Mouse (Mus musculus) CD4-positive, CD25-positive, alpha-beta regulatory T cell (primary cell): Measurements from ENCODE around the gene Jam2. TPM values are rescaled to one million over a fixed set of nuclear protein-coding genes. Genes with fewer than 3 reads are reported as not detected.

Experiments used
- polyA plus RNA-seq: library from polyadenylated mRNA; unstranded; fragments of 100-300 nt; shearing (Covaris generic); gene quantifications from one replicate; pipeline ENCODE4 v1.2.1, GENCODE M21; 2017

Gene Jam2
- polyA plus RNA-seq: 0.17 TPM

DNA sequence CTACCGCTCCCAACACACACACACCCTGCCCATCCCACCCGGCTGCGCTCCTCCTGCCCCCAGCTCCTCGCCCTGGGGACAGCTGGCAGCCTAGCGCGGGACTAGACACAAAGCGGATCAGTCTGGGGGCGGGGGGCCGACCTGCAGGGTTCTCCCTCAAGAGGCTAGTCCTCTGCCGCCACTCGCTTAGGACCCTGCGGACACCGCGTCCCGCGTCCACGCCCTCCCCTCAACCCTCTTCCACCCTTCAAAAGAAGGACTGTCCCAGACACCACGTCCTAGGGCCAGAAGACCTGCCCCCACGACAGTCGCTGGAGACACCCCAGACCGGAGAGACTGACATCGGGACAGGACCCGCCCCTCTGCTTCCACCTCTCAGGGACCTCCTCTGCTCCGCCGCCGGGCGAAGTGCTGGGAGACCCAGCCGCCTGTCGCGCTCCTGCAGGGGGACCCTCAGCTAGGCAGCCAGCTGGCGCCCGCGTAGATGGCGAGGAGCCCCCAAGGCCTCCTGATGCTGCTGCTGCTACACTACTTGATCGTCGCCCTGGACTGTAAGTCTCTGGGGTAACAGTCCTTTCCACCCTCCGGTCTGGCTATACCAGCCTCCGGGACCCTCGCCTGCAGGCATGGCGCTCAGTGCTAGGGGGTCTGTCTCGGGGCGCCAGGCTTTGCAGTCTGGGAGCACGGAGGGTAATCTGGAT is at the start of gene Jam2:
Gene Jam2, plus strand, starts transcription at position 121 of the 701 bp plus-strand sequence.

DNA sequence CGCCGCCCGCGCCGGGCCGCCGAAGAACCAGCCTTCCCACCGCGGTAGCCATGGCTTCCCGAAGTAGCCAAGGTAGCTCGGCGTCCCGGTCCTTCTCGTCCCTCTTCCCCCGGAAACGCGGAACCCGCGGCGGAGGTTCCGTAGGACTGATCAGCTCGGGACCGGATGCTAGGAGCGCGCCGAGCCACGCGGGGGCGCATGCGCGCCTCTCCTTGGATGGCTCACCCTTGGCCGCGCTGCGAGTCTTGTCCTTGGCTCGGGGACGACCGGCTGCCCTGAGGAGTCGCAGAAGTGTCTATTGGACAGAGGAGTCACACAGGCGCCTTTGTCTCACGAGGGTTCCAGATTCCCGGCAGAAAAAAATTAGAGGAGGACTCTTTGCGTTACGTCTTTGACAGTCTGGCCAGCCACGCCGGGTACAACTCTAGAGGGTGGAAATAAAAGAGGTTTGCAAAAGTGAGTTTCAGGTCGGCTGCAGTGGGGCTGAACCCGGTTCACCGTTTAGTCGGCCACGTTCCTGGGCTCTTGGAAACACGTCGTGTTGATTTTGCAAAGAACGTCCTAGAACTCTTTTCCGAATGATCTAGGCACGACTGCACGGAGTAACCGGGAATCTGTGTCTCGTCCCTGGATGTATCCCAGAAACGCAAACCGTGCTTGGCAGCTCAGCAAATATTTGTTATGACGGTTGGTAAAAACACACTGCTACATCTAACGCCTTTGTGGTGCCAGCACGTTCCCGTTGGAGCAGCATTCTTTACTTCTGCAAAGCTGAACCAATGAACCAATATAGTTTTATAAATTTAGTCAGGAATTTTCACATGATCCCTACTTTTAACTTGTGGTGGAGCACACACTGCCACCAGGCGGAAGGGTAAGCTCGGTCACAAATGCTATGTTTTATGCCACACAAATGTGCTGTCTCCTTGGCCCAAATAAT is 38.5 kb upstream of the Jam2 start, which contains the start of gene Mrpl39:
Gene Mrpl39, minus strand, starts transcription at position 577 of the 940 bp plus-strand sequence.

DNA sequence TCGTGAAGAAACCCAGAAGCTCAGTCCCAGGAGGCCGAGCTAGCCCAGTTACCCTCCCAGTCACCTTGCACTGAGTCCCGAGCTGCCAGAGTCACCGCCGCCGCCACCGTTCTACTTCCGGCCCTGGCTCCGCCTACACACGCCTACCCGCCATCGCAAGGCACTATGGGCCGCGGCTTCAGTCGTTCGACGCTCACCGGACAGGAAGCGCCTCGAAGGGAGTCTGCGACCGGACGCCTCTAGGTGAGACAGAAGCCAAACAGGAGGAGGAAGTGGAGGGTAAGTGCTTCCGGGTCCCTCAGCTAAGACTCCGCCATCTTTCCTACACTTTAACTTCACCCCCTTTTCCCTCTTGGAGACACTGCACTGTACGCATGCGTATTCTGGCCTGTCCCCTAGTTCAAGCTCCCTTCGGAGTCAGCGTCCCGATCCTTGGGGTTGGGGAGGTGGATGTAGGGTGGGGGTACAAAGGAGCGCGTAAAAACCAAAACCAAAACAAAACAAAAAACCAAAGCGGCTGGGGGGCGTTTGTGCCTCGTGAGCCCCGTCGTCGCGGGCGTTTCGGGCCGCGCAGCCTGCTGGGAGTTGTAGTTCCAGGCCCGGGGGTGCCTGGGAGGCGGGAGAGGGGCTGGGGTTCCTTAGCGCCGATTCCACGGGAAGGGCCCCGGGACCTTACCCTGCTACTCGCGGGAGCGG is 61.0 kb downstream of the Jam2 start, which contains the start of gene Gabpa:
Gene Gabpa, plus strand, starts transcription at position 181 of the 696 bp plus-strand sequence.

DNA sequence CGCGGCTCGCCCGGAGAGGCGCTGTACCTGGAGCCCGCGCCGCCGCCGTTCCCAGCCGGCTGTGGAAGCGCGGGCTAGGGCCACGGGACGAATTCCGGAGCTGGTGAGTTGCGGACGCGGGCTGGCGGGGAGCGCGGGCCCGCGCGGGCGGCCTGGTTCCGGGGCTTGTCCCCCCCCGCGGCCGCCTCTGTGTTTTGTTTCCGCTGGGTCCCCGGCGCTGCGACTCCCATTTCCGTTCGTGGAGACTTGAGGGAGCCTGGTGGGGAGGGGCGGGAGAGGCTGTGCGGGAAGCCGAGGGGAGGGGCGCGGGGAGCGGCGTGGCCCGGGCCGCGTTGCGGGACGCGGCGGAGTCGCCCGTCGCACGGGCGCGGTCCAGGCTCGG is 61.5 kb downstream of the Jam2 start, which contains the start of gene Atp5j:
Gene Atp5j, minus strand, starts transcription at position 185 of the 382 bp plus-strand sequence.

Other genes starting within 250 kb of the Jam2 start
- gene Mrpl39, start 38.4 kb upstream of the Jam2 start, polyA plus RNA-seq: 36.4 TPM
- 45.8 TPM for gene Gabpa, start 60.8 kb downstream of the Jam2 start, polyA plus RNA-seq
- gene Atp5j, start 61.5 kb downstream of the Jam2 start, polyA plus RNA-seq: 548 TPM